Mouse (Mus musculus) telencephalon, adult 2 months (tissue): ENCODE results near the gene Klk1b1.
A peak's percentile ranks its signal among the peaks of the same experiment; 100 is the strongest.
"Not testable (repeated sequence)": the region's sequence is repeated elsewhere in the genome, so short reads cannot be mapped to it uniquely, and the experiment has no call there.

Experiments used
- DNase-seq: peaks from one replicate; pipeline ENCODE4 v3.0.0-alpha.2; 2011; ENCODE audit warnings: low read depth, low spot score

Gene Klk1b1

DNA sequence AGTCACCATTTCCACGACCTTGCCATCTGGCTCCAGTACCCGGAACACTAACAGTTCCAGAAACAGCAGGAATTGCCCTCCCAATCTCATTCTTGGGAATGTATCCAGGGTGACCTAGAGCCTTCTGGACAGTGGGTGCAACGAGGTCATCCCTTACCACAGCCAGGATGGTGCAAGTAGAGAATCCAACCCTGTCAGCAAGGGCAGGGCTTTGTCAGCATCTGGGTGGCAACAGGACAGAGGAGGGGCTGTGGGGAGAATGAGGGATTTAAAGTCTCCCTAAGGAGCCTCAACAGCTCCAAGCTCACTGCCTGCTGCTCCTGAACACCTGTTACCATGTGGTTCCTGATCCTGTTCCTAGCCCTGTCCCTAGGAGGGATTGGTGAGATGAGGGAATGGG is at the start of gene Klk1b1:
Gene Klk1b1, plus strand, starts transcription at position 301 of the 400 bp plus-strand sequence.
- DNase-seq = no peak

DNA sequence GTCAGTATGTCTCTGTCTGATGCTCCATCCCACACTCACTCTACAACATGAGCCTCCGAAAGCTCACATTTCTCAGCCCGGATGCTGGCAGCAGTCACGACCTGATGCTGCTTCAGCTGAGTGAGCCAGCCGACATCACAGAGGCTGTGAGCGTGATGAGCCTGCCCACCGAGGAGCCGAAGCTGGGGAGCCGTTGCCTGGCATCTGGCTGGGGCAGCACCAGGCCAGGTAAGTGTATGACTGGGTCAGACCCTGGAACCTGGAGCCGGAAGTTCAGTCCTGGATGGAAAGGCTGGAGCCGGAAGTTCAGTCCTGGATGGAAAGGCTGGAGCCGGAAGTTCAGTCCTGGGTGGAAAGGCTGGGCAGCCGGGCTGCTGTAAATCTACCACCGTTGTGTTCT is 48.1 kb upstream of the Klk1b1 start:
- DNase-seq = no peak

DNA sequence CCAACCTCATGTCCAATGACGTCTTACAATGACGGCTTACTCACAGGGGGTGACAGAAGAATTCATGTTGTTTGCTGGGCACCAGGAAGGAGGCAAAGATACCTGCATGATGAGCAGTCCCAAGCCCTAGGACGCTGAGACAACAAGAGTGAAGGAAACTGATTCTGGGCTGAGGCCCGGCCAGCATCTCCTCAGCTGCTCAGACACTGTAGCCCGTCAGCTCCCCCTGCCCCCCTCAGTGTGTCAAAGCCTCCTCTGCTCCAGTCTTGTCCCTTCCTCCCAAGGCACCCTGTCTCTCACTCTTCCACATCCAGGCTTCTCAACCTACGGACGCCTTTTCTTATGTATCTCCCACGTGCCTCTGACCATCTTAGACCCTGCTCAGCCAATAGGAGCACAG is 47.7 kb upstream of the Klk1b1 start:
- DNase-seq = no peak

DNA sequence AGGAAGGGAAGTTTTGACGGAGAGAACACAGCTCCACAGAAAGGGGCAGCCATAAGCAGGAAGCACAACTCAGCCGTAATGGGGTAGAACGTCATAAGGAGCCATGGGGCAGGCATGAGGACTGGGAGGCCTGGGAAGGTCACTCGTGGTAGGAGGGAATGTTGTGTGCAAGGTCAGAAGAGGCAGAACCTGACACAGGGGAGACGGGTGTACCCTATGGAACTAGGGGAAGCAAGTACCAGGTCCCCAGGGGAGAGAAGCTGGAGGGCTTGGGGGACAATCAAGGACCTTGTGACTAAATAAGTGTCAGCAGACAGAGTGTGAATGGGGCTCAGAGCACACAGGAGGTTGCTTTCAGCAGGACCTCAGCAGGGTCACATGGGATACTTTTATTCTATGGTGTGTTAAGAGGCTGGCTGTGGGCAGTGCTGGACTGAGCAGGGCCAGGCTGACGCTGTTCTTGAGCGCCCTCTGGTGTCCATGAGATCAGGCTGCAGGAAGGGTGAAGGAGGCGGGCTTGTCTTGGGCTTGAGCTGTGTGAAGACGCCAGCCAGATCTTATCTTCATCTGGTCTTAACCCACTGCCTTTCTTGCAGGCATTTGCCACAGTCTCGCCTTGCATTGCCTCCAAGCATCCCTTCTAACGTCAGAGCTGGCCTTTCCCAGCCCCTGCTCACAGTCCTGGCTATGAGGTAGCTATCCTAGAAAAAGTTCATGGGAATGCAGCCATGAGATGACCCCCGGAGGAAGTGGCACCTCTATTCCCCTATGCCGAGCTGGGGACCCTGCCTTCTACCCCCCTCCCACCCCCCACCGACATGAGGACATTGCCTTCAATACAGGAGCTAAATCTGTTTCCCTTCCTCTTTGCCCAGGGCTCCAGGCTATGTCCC is 46.7 kb upstream of the Klk1b1 start:
- DNase-seq = peak; percentile 23

DNA sequence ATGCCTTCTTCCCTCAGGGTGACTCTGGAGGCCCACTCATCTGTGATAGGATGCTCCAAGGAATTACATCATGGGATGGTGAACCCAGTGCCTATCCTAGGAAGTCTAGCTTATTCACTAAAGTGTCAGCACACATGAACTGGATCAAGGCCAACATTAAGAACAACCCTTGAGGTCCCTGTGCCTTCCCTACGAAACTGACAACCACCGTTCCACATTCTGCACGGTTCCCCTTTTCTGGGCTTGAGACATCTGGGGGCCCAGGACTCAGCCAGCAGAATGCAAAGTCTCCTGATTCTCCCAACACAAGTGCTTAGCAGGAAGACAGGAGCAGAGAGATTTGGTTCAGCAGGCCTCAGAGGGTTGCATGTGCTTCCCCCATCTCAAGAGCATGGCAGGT is 46.0 kb upstream of the Klk1b1 start:
- no peak for DNase-seq

DNA sequence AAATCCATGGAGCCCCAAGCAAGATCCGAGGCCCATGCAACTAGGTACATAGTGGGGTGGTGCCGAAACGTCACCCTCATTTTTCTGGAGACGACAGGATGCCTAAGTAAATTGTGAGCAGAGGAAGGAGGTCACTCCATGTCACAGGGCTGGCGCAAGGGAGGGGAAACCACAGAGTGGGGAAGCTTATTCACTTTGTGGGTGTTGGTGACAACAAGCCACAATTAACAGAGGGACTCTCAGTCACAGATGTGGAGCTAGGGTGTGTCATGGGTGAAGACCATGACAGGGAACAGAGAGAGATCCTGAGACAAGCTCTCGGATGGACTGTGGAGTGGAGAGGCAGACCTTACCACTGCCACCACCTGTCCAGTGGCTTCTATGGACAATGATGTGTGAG is 45.5 kb upstream of the Klk1b1 start:
- no peak for DNase-seq

DNA sequence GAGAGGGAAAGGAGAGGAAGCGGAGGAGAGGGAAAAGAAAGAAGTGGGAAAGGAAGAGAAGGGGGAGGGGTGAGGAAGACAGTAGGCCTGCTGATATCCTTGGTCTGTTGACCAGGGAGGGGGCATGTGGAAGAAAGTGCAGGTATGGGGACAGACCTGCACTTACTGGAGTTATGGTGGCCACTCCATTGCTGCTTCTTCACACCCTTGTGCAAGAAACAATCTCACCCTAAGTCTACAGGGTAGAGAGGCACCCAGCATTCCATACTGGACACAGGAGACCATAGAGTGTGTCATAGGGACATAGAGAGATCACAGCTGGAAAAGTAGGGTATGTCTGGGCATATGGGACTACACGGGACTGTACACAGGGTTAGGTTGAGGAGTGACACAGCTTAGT is 44.6 kb upstream of the Klk1b1 start:
- no peak for DNase-seq

DNA sequence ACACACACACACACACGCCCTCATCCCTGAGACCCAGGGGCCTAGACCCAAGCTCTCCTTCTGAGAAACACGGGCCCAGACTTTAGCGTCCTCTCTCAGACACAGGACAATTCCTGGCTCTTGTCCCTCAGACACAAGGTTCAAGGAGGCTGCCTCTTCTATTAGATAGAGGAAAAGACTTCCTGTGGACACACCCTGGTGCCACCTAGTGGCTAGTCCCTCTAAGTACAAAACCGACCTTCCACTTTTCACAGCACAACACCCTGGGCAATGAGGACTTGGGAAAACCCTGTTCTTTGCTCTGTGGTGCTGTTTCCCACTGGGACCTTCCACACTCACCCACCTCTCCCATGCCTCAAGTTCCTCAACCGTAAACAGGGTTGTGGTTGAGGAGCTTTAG is 40.6 kb upstream of the Klk1b1 start:
- no peak for DNase-seq

DNA sequence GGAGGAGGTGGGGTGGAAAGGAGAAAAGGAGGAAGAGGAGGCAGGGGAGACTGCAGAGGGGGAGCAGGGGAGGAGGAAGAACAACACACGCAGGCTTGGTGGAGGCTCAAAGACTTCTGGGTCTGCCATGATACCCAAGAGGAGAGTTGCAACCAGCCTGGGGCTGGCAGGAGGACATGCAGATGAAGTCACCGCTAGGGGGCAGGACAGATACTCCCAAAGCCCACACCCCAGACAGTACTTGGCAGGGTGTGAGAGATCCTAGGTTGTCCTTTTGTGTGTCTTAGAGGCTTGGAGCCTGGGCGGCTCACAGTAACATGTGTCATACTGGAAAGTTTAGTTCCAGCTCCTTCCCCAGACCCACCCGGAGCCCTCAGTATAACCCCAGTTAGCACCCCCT is 38.0 kb upstream of the Klk1b1 start:
- no peak for DNase-seq

DNA sequence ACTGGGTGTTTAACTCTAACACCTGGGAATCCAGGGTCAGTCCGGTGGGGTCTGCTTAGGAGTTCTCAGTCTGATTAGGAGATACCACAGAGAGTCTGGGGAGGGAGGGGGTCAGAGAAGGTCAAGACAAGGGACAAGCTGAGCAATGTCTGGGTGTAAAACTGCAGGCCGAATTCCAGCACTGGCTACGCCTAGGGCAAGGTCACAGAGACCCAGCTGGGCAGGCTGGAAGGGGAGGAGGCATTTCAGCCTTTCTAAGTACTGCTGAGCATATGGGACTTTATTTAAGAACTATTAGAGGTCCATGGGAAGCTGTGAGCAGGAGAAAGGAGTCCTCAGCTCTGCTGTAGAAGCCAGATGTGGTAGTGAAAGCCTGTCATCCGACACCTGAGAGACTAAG is 34.2 kb upstream of the Klk1b1 start:
- DNase-seq = no peak

DNA sequence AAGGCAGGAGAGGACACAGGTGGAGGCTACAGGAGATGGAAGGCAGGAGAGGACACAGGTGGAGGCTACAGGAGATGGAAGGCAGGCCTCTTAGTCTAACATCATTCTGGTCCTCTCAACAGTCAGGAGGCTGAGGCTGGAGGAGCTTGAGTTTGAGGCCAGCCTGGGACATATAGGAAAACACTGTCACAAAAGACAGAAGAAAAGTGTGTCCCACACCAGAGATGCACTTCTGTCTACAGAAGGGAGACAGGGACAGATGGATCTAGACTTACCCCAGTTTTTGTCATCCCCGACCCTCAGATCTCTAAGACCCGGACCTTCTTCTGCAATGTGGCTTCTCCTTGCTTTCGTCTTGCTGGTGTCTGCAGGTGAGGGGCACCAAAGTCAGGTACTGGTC is 33.1 kb upstream of the Klk1b1 start, which contains the start of gene Klk15:
Gene Klk15, plus strand, starts transcription at position 301 of the 400 bp plus-strand sequence.
- no peak for DNase-seq

DNA sequence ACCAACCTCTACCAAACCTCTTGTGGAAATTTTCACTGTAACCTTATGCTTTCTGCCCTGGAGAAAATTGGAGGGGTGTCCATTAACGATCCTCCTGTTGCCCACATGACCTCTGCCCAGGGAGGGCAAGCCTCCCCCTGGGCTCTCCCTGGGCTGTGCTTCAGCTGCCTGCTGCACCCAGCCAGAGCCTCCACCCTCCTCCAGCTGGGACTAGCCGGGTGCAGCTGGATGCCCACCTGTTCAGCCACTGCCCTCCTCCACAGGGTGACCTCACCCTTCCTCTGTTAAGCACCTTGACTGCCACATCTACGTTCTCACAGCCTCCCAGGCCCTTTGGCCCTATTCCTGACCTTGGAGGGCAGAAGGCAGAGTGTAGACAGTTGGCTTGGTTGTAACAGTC is 31.8 kb upstream of the Klk1b1 start:
- no peak for DNase-seq

DNA sequence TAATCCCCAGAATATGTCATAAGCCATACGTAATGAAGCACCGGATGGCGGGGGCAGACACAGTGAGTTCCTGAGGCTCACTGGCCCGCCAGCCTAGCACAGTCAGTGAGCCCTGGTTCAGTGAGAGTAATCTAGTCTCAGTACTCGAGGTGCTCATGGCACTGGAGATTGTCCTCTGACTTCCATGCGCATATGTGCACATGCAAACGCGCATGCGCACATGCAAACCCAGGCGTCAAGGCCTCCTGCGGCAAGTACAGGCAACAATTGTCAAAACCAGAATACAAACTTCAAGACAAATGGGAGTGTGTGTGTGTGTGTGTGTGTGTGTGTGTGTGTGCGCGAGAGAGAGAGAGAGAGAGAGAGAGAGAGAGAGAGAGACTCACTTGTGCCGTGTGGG is 30.0 kb upstream of the Klk1b1 start:
- no peak for DNase-seq

DNA sequence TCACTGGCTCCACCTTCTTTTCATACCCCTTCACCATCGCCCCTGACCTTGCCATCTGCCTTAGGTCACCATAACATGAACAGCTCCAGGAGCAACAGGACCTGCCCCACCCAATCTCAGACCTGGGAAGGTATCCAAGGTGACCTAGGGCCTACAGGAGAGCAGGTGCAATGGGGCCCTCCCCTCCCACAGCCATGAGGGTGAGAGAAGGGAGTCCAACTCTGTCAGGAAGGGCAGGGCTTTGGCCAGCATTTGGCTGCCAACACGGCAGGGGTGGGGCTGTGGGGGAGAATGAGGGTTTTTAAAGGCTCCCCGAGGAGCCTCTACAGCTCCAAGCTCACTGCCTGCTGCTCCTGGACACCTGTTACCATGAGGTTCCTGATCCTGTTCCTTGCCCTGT is 24.3 kb upstream of the Klk1b1 start:
- not testable (repeated sequence) for DNase-seq

DNA sequence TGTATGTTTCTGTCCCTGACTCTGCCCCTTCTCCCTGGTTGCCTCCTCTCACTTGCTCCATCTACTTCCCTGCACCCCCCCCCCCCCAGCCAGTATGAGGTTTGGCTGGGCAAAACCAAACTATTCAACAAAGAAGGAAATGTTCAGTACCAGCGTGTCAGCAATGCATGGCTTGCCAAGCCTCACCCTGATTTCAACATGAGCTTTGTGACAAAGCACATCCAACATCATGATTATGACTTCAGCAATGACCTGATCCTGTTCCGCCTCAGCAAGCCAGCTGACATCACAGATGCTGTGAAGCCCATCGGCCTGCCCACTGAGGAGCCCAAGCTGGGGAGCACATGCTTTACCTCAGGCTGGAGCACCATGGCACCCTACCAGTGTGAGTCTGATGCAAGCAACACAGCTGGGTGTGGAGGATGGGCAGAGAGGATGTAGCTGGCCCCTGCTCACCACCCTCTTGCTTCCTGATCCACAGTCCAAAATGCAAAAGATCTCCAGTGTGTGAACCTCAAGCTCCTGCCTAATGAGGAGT is 21.8 kb upstream of the Klk1b1 start:
- DNase-seq = no peak

DNA sequence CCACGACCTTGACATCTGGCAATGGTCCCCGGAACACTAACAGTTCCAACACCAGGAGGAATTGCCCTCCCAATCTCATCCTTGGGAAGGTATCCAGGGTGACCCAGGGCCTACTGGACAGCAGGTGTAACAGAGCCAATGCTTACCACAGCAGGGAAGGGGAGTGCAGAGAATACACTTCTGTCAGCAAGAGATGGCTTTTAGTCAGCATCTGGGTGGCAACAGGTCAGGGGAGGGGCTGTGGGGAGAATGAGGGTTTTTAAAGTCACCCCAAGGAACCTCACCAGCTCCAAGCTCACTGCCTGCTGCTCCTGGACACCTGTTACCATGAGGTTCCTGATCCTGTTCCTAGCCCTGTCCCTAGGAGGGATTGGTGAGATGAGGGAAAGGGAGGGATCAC is 16.2 kb upstream of the Klk1b1 start, which contains the start of gene Klk1b8:
Gene Klk1b8, plus strand, starts transcription at position 301 of the 400 bp plus-strand sequence.
- no peak for DNase-seq

DNA sequence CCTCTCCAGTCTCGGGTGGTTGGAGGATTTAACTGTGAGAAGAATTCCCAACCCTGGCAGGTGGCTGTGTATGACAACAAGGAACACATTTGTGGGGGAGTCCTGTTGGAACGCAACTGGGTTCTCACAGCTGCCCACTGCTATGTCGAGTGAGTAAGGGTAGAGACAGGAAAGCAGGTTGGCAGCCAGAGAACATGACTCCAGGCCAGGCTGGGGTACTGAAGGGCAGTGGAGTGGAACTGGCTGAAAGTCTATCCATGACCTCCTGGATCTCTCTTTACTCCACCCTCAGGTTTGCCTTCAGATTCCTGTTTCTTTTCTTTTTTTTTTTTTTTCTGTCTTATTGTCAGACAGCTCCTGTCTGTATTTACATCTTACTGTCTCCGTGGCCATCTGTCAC is 13.8 kb upstream of the Klk1b1 start:
- peak; percentile 12 for DNase-seq

DNA sequence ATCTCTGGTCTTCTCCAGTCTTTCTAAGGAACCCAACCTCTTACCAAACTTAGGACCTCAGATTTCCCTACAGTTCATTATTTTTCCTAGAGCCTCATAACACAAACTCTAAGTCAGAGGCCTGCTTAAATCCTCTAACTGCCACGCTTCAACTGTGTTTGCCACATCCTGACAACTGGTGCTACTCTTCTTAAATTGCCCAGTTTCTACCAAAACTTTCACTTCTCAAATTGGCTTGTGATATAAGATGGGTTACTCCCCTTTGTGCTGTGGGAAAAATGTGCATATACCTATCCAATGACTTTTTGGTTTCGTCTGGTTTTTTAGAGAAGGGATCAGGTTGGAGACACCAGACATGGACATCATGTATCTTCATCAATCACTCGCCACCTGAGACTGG is 507 bp downstream of the Klk1b1 start:
- no peak for DNase-seq

DNA sequence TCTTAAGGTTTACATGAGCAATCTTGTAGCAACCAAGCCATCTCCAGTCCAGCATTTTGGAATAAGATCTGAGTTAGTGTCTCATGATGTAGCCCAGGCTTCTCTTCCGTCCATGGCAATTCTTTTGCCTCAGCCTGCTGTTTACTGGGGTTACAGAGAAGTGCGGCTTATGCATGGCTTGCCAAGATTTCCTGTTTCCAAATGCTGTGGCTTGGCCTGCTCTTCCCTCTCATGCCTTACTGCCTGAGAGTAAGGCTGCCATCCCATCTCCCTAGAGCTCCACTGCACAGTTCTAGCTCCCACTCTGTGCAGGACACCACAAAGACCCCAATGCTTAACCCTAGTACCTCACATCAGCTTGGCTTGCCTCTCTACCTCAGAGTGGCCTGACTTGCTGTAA is 1.1 kb downstream of the Klk1b1 start:
- no peak for DNase-seq

DNA sequence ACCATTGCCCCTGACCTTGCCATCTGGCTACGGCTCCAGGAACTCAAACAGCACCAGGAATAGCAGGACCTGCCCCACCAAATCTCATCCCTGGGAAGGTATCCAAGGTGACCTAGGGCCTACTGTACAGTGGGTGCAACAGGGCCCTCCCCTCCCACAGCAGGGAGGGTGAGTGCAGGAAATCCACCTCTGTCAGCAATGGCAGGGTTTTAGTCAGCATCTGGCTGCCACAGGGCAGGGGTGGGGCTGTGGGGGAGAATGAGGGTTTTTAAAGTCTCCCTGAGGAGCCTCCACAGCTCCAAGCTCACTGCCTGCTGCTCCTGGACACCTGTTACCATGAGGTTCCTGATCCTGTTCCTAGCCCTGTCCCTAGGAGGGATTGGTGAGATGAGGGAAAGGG is 9.2 kb downstream of the Klk1b1 start, which contains the start of gene Klk1b9:
Gene Klk1b9, plus strand, starts transcription at position 301 of the 400 bp plus-strand sequence.
- not testable (repeated sequence) for DNase-seq

DNA sequence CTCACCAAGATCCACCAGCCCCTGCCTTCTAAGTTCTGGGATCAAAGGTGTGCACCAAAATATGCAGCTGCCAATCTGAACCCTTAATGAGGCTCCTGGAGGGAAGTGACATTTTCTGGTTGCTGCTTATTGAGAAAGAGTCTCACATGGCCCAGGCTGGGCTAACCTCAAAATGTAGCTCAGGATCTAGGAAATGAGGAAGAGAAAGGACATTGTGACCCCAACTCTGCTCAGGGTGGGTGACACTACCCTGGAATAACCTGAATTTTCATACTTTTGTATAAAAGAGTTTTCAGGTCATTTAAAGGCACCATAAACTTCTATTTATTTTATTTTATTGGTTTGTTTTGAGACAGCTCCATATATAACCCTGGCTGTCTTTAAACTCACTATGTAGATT is 19.1 kb downstream of the Klk1b1 start:
- DNase-seq = no peak

DNA sequence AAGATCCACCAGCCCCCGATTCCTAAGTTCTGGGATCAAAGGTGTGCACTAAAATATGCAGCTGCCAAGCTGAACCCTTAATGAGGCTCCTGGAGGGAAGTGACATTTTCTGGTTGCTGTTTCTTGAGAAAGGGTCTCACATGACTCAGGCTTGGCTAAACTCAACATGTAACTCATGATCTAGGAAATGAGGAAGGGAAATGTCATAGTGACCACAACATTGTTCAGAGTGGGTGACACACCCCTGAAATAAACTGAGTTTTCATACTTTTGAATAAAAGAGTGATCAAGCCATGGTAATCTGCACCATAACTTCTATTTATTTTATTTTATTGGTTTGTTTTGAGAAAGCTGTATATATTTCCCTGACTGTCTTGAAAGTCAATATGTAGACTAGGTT is 28.3 kb downstream of the Klk1b1 start:
- not testable (repeated sequence) for DNase-seq

DNA sequence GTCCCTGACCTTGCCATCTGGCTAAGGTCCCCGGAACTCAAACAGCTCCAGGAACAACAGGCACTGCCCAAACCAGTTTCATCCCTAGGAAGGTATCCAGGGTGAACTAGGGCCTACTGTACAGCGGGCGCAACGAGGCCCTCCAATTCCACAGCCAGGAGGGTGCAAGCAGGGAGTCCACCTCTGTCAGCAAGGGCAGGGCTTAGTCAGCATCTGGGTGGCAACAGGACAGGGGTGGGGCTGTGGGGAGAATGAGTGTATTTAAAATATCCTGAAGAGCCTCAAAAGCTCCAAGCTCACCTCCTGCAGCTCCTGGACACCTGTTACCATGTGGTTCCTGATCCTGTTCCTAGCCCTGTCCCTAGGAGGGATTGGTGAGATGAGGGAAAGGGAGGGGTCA is 29.0 kb downstream of the Klk1b1 start, which contains the start of gene Klk1b11:
Gene Klk1b11, plus strand, starts transcription at position 301 of the 400 bp plus-strand sequence.
- not testable (repeated sequence) for DNase-seq
